Mouse (Mus musculus): ENCODE measurements around the gene Hyal6. TPM values are rescaled to one million over a fixed set of nuclear protein-coding genes. Genes with fewer than 3 reads are reported as not detected.

Gene Hyal6
- not detected for polyA plus RNA-seq (2017; shearing (Covaris generic))

GRCm38 (mm10) chr6:24732945-24733344 is at the start of gene Hyal6:
TSS of gene Hyal6 (plus strand) at chr6:24733245.

GRCm38 (mm10) chr6:24748029-24748428 is 15.0 kb downstream of the Hyal6 start, which contains the start of gene Hyal4:
TSS of gene Hyal4 (plus strand) at chr6:24748329.

GRCm38 (mm10) chr6:24790888-24791287 is 57.8 kb downstream of the Hyal6 start, which contains the start of gene Spam1:
TSS of gene Spam1 (plus strand) at chr6:24791188.

Other genes with a start within 250 kb of the Hyal6 start
- not detected for gene Iqub, start 218.2 kb upstream of the Hyal6 start, polyA plus RNA-seq (2017; shearing (Covaris generic))
- gene Ndufa5, start 205.2 kb upstream of the Hyal6 start, polyA plus RNA-seq (2017; shearing (Covaris generic)): 150 TPM
- 0.04 TPM for gene Asb15, start 205.1 kb upstream of the Hyal6 start, polyA plus RNA-seq (2017; shearing (Covaris generic))
- not detected for gene Lmod2, start 135.5 kb upstream of the Hyal6 start, polyA plus RNA-seq (2017; shearing (Covaris generic))
- gene Wasl, start 68.2 kb upstream of the Hyal6 start, polyA plus RNA-seq (2017; shearing (Covaris generic)): 41.1 TPM
- not detected for gene Hyal4, start 15.1 kb downstream of the Hyal6 start, polyA plus RNA-seq (2017; shearing (Covaris generic))
- not detected for gene Spam1, start 57.9 kb downstream of the Hyal6 start, polyA plus RNA-seq (2017; shearing (Covaris generic))
- gene Hyal5, start 124.8 kb downstream of the Hyal6 start, polyA plus RNA-seq (2017; shearing (Covaris generic)): not detected
- gene Tmem229a, start 223.1 kb downstream of the Hyal6 start, polyA plus RNA-seq (2017; shearing (Covaris generic)): 0.04 TPM

All from CD4-positive, CD25-positive, alpha-beta regulatory T cell (primary cell).